Comparison of ENCODE assay signal across 28 mouse cellular contexts in the genomic region with DNA sequence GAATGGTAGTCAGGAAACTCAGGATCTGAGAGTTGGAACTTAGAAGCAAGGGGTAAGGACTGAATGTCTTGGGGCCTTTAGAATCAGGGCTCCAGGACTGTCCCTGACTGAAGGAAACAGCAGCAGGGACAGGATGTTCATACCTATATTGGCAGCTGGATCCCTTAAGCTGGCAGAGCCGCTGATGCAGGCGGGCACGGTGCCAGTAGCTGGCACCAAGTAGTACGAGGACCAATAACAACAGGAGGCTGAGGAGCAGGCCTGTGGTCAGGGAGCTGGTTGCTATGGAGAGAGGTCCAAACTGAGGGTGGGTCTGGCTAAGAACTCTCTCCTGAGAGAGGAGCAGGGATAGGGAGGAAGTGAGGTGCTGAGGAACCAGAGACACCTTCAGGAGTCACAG. TPM values are rescaled to one million over a fixed set of nuclear protein-coding genes. Genes with fewer than 3 reads are reported as not detected.
DNase-seq lines count a peak whose midpoint lies in the region; ATAC-seq and TF ChIP-seq lines count a peak whose summit lies in the region.
"Had no signal": no experiment of that assay in that cellular context is flagged by ENCODE, and none has a peak within 500 bp of the region (broad histone marks: within the 10 kb centered on the region; RNA-seq: fewer than 3 reads in every experiment).

No protein-coding gene starts in this region.

- H3K27ac ChIP-seq in forebrain, embryonic 13.5 days = no peak overlapping the region
- H3K27ac ChIP-seq in forebrain, embryonic 12.5 days = no peak overlapping the region
- H3K27ac ChIP-seq in forebrain, embryonic 16.5 days (ENCODE audit: low read length) = no peak overlapping the region
- H3K27ac ChIP-seq in forebrain, embryonic 11.5 days (ENCODE audit: low read depth, low read length) = no peak overlapping the region
- H3K27ac ChIP-seq in layer of hippocampus, adult 2 months = 0 out of 2 replicates have a peak overlapping the region, but pooled peaks have one; percentile 18
- H3K27ac ChIP-seq: embryonic facial prominence, embryonic 13.5 days; embryonic facial prominence, embryonic 15.5 days; forebrain, embryonic 10.5 days had no signal

- peaks cover 39% of the 10 kb centered on the region for H3K4me1 ChIP-seq in forebrain, embryonic 13.5 days
- H3K4me1 ChIP-seq in forebrain, embryonic 12.5 days = peaks cover 32% of the 10 kb centered on the region
- H3K4me1 ChIP-seq in forebrain, embryonic 16.5 days (replicated peaks; ENCODE audit: control insufficient read depth, insufficient read depth, low read length) = peaks cover 37% of the 10 kb centered on the region
- H3K4me1 ChIP-seq in forebrain, embryonic 11.5 days (replicated peaks; ENCODE audit: control insufficient read depth, insufficient read depth, low read length) = peaks cover 8% of the 10 kb centered on the region

- WGBS in forebrain, embryonic 13.5 days = 76% methylated on average over 4 of the region's 4 CpGs
- WGBS in forebrain, embryonic 12.5 days = 88% methylated on average over 4 of the region's 4 CpGs
- WGBS in forebrain, embryonic 16.5 days = 59% methylated on average over 4 of the region's 4 CpGs
- WGBS in forebrain, embryonic 11.5 days = 89% methylated on average over 4 of the region's 4 CpGs

- ATAC-seq in forebrain, embryonic 13.5 days = no peak
- no peak for ATAC-seq in forebrain, embryonic 12.5 days (ENCODE audit: low FRiP score)
- ATAC-seq in forebrain, embryonic 16.5 days = no peak
- no peak for ATAC-seq in forebrain, embryonic 11.5 days (replicated peaks; ENCODE audit: low FRiP score)
- ATAC-seq: CD4-positive, CD25-positive, alpha-beta regulatory T cell, adult 4 months had no signal

- no peaks in the 10 kb centered on the region for H3K27me3 ChIP-seq in forebrain, embryonic 13.5 days
- H3K27me3 ChIP-seq in forebrain, embryonic 12.5 days = no peaks in the 10 kb centered on the region
- H3K27me3 ChIP-seq in forebrain, embryonic 16.5 days (replicated peaks; ENCODE audit: control insufficient read depth, insufficient read depth, low read length) = no peaks in the 10 kb centered on the region
- no peaks in the 10 kb centered on the region for H3K27me3 ChIP-seq in forebrain, embryonic 11.5 days (ENCODE audit: control insufficient read depth, insufficient read depth, low read length)
- H3K27me3 ChIP-seq: embryonic facial prominence, embryonic 13.5 days; embryonic facial prominence, embryonic 15.5 days had no signal

- TF ChIP-seq CTCF in layer of hippocampus, adult 2 months (conservative IDR thresholded peaks at IDR 0.05) = no peak

- H3K9me3 ChIP-seq in forebrain, embryonic 13.5 days (replicated peaks) = no peaks in the 10 kb centered on the region
- no peaks in the 10 kb centered on the region for H3K9me3 ChIP-seq in forebrain, embryonic 12.5 days
- no peaks in the 10 kb centered on the region for H3K9me3 ChIP-seq in forebrain, embryonic 16.5 days (ENCODE audit: control insufficient read depth, low read length)
- no peaks in the 10 kb centered on the region for H3K9me3 ChIP-seq in forebrain, embryonic 11.5 days (ENCODE audit: control insufficient read depth, low read length)
- H3K9me3 ChIP-seq: embryonic facial prominence, embryonic 13.5 days; embryonic facial prominence, embryonic 15.5 days; forebrain, embryonic 10.5 days; G1E had no signal

- H3K4me2 ChIP-seq in forebrain, embryonic 13.5 days = no peak overlapping the region
- no peak overlapping the region for H3K4me2 ChIP-seq in forebrain, embryonic 12.5 days
- no peak overlapping the region for H3K4me2 ChIP-seq in forebrain, embryonic 16.5 days (ENCODE audit: low read length)
- no peak overlapping the region for H3K4me2 ChIP-seq in forebrain, embryonic 11.5 days (ENCODE audit: low read depth, low read length, severe bottlenecking)
- H3K4me2 ChIP-seq: embryonic facial prominence, embryonic 13.5 days; embryonic facial prominence, embryonic 15.5 days had no signal

- peaks cover 26% of the 10 kb centered on the region for H3K36me3 ChIP-seq in forebrain, embryonic 13.5 days (ENCODE audit: poor library complexity, severe bottlenecking)
- no peaks in the 10 kb centered on the region; the same call in 1 of the 2 replicates for H3K36me3 ChIP-seq in forebrain, embryonic 12.5 days (replicated peaks)
- H3K36me3 ChIP-seq in forebrain, embryonic 16.5 days (ENCODE audit: control insufficient read depth, insufficient read depth) = no peaks in the 10 kb centered on the region; the same call in 1 of the 2 replicates
- H3K36me3 ChIP-seq in forebrain, embryonic 11.5 days (ENCODE audit: control insufficient read depth, insufficient read depth, low read length) = no peaks in the 10 kb centered on the region
- H3K36me3 ChIP-seq: G1E had no signal

- no peak overlapping the region for H3K4me3 ChIP-seq in forebrain, embryonic 13.5 days
- H3K4me3 ChIP-seq in forebrain, embryonic 12.5 days (replicated peaks) = no peak overlapping the region
- H3K4me3 ChIP-seq in forebrain, embryonic 16.5 days (replicated peaks; ENCODE audit: low read length) = no peak overlapping the region
- H3K4me3 ChIP-seq in forebrain, embryonic 11.5 days (ENCODE audit: low read depth, low read length) = no peak overlapping the region
- H3K4me3 ChIP-seq in layer of hippocampus, adult 2 months = no peak overlapping the region
- H3K4me3 ChIP-seq: embryonic facial prominence, embryonic 13.5 days; embryonic facial prominence, embryonic 15.5 days; erythroblast, embryonic 14.5 days had no signal

- no peak for DNase-seq in forebrain, embryonic 11.5 days (ENCODE audit: low spot score)
- no peak for DNase-seq in layer of hippocampus, adult 2 months (ENCODE audit: low spot score in 2 of 2)
- DNase-seq in layer of hippocampus, postnatal 14 days (ENCODE audit: low spot score in 2 of 2) = no peak
- DNase-seq in MN1 (ENCODE audit: low spot score) = peak; percentile 69
- no peak for DNase-seq in urinary bladder, postnatal 4 days (ENCODE audit: low spot score in 2 of 2)
- DNase-seq: adrenal gland, adult 2 months; adrenal gland, postnatal 10 days; adrenal gland, postnatal 25 days; B cell, adult 2 months; cerebellum, adult 11 months; cerebellum, adult 18-20 months; cerebellum, adult 8-10 months; cerebellum, adult 9-11 months; cerebellum, postnatal 14 days; cerebellum, postnatal 36 days; embryo, embryonic 11 days had no signal

- H3K9ac ChIP-seq in forebrain, embryonic 13.5 days = peak overlapping the region; percentile 45
- H3K9ac ChIP-seq in forebrain, embryonic 12.5 days = no peak overlapping the region
- 0 out of 2 replicates have a peak overlapping the region, but pooled peaks have one; percentile 8 for H3K9ac ChIP-seq in forebrain, embryonic 16.5 days (replicated peaks; ENCODE audit: low read depth, low read length)
- no peak overlapping the region for H3K9ac ChIP-seq in forebrain, embryonic 11.5 days (ENCODE audit: low read length)
- H3K9ac ChIP-seq: embryonic facial prominence, embryonic 15.5 days had no signal

RNA-seq across cellular contexts. Expression of gene Efna4, which starts 4.0 kb away (rescaled TPM):
- 16.0 and 16.3 TPM in 2 replicates for polyA plus RNA-seq in forebrain, embryonic 13.5 days (2015; fragmentation: Nextera tagmentation; extraction: Ambion mirVana)
- 17.1 and 20.0 TPM in 2 replicates for polyA plus RNA-seq in forebrain, embryonic 12.5 days (2016; fragmentation: Nextera tagmentation; extraction: Ambion mirVana)
- 14.1 and 16.7 TPM in 2 replicates for polyA plus RNA-seq in forebrain, embryonic 16.5 days (2015; fragmentation: Nextera tagmentation; extraction: Ambion mirVana)
- 17.1 and 20.7 TPM in 2 replicates for polyA plus RNA-seq in forebrain, embryonic 11.5 days (2014; fragmentation: Nextera tagmentation; extraction: Ambion mirVana)
- total RNA-seq in layer of hippocampus, adult 2 months (2021) = under 1 TPM; 0.61 to 0.96 TPM
- 1 to 10 TPM; 1.0 to 1.8 TPM for total RNA-seq in layer of hippocampus, postnatal 14 days (2021)
- total RNA-seq: G1E had no signal
- polyA plus RNA-seq: CD4-positive, CD25-positive, alpha-beta regulatory T cell, adult 4 months; erythroblast, embryonic 14.5 days; G1E had no signal

RNA-seq across cellular contexts. Expression of gene Adam15, which starts 8.0 kb away (rescaled TPM):
- polyA plus RNA-seq in forebrain, embryonic 13.5 days (2015; fragmentation: Nextera tagmentation; extraction: Ambion mirVana) = 24.1 and 27.5 TPM in 2 replicates
- 22.7 and 28.2 TPM in 2 replicates for polyA plus RNA-seq in forebrain, embryonic 12.5 days (2016; fragmentation: Nextera tagmentation; extraction: Ambion mirVana)
- 40.4 and 55.2 TPM in 2 replicates for polyA plus RNA-seq in forebrain, embryonic 16.5 days (2015; fragmentation: Nextera tagmentation; extraction: Ambion mirVana)
- 27.9 and 28.4 TPM in 2 replicates for polyA plus RNA-seq in forebrain, embryonic 11.5 days (2014; fragmentation: Nextera tagmentation; extraction: Ambion mirVana)
- 100 to 1,000 TPM; 122 to 127 TPM for total RNA-seq in layer of hippocampus, adult 2 months (2021)
- total RNA-seq in layer of hippocampus, postnatal 14 days (2021) = 100 to 1,000 TPM; 114 to 115 TPM

RNA-seq across cellular contexts. Expression of gene Efna3, which starts 19.0 kb away (rescaled TPM):
- 18.7 and 23.4 TPM in 2 replicates for polyA plus RNA-seq in forebrain, embryonic 13.5 days (2015; fragmentation: Nextera tagmentation; extraction: Ambion mirVana)
- 11.9 and 14.9 TPM in 2 replicates for polyA plus RNA-seq in forebrain, embryonic 12.5 days (2016; fragmentation: Nextera tagmentation; extraction: Ambion mirVana)
- polyA plus RNA-seq in forebrain, embryonic 16.5 days (2015; fragmentation: Nextera tagmentation; extraction: Ambion mirVana) = 55.3 and 55.8 TPM in 2 replicates
- 6.6 and 7.7 TPM in 2 replicates for polyA plus RNA-seq in forebrain, embryonic 11.5 days (2014; fragmentation: Nextera tagmentation; extraction: Ambion mirVana)
- 10 to 100 TPM; 65.5 to 76.3 TPM for total RNA-seq in layer of hippocampus, adult 2 months (2021)
- total RNA-seq in layer of hippocampus, postnatal 14 days (2021) = 10 to 100 TPM; 57.8 to 62.7 TPM
- total RNA-seq: common myeloid progenitor, adult 5-6 weeks; G1E had no signal
- polyA plus RNA-seq: CD4-positive, CD25-positive, alpha-beta regulatory T cell, adult 4 months; erythroblast, embryonic 14.5 days; G1E had no signal

RNA-seq across cellular contexts. Expression of gene Dcst2, which starts 20.0 kb away (rescaled TPM):
- polyA plus RNA-seq in forebrain, embryonic 13.5 days (2015; fragmentation: Nextera tagmentation; extraction: Ambion mirVana) = 0.06 and 0.13 TPM in 2 replicates
- 0.13 and 0.22 TPM in 2 replicates for polyA plus RNA-seq in forebrain, embryonic 12.5 days (2016; fragmentation: Nextera tagmentation; extraction: Ambion mirVana)
- polyA plus RNA-seq in forebrain, embryonic 16.5 days (2015; fragmentation: Nextera tagmentation; extraction: Ambion mirVana) = 0.27 TPM in 1 of 2 replicates, not detected in the other
- polyA plus RNA-seq in forebrain, embryonic 11.5 days (2014; fragmentation: Nextera tagmentation; extraction: Ambion mirVana) = 0.13 TPM in 1 of 2 replicates, not detected in the other
- under 1 TPM; 0.29 to 0.77 TPM for total RNA-seq in layer of hippocampus, adult 2 months (2021)
- under 1 TPM; 0.41 to 0.76 TPM for total RNA-seq in layer of hippocampus, postnatal 14 days (2021)
- total RNA-seq: CH12.LX; common myeloid progenitor, adult 5-6 weeks; G1E had no signal
- polyA plus RNA-seq: erythroblast, embryonic 14.5 days; G1E had no signal

RNA-seq across cellular contexts. Expression of gene Dcst1, which starts 23.3 kb away (rescaled TPM):
- 0.37 and 0.57 TPM in 2 replicates for polyA plus RNA-seq in forebrain, embryonic 13.5 days (2015; fragmentation: Nextera tagmentation; extraction: Ambion mirVana)
- polyA plus RNA-seq in forebrain, embryonic 12.5 days (2016; fragmentation: Nextera tagmentation; extraction: Ambion mirVana) = 0.36 and 0.54 TPM in 2 replicates
- polyA plus RNA-seq in forebrain, embryonic 16.5 days (2015; fragmentation: Nextera tagmentation; extraction: Ambion mirVana) = 1.2 and 1.3 TPM in 2 replicates
- polyA plus RNA-seq in forebrain, embryonic 11.5 days (2014; fragmentation: Nextera tagmentation; extraction: Ambion mirVana) = 0.08 and 0.15 TPM in 2 replicates
- not detected for total RNA-seq in layer of hippocampus, adult 2 months (2021)
- total RNA-seq in layer of hippocampus, postnatal 14 days (2021) = under 1 TPM in 1 of 2 experiments, not detected in 1; 0.21 TPM
- polyA plus RNA-seq: embryonic facial prominence, embryonic 11.5 days; erythroblast, embryonic 14.5 days; forebrain, embryonic 10.5 days; G1E had no signal

Comparison
In these comparisons a context has a peak if more than half of its experiments do, and no peak if none do; other contexts are left out.
1. H3K9ac ChIP-seq: peak in forebrain, embryonic 13.5 days (single experiment) and forebrain, embryonic 16.5 days (single experiment); none in forebrain, embryonic 12.5 days (single experiment) and forebrain, embryonic 11.5 days (single experiment).